Mouse (Mus musculus): Measurements from ENCODE around the gene Muc5ac. TPM values are rescaled to one million over a fixed set of nuclear protein-coding genes. Genes with fewer than 3 reads are reported as not detected.
A peak's percentile ranks its signal among the peaks of the same experiment; 100 is the strongest.

Muc5ac gene
- not detected in 2 replicates for polyA plus RNA-seq (2012; rRNA removed)

- TF ChIP-seq POLR2A (IDR thresholded peaks at IDR 0.05; ENCODE audit: borderline replicate concordance, insufficient read depth, low read length) (no peak), CTCF (IDR thresholded peaks at IDR 0.05; ENCODE audit: borderline replicate concordance, insufficient read depth, low read depth, low read length) (no peak)
- Histone ChIP-seq H3K27ac (ENCODE audit: insufficient read depth, low read length) (no peak within 1 kb of the TSS), H3K4me3 (replicated peaks; ENCODE audit: insufficient read depth, low read depth, low read length) (no peak within 1 kb of the TSS), H3K27me3 (ENCODE audit: control insufficient read depth, insufficient read depth, low read length) (no peaks in the 10 kb centered on the region), H3K4me1 (ENCODE audit: control insufficient read depth, insufficient read depth, low read length) (no peaks in the 10 kb centered on the region)
- 79% methylated on average over 6 of the region's 6 CpGs for WGBS
- no peak for DNase-seq
Observed at GRCm38 (mm10) chr7:141788677-141789452, at the start of gene Muc5ac. Muc5ac (plus strand) TSS chr7:141788972.

GRCm38 (mm10) chr7:141747451-141748100, 41.2 kb upstream of the Muc5ac start:
- Histone ChIP-seq H3K4me1 (ENCODE audit: control insufficient read depth, insufficient read depth, low read length) (peaks cover 6% of the 10 kb centered on the region), H3K4me3 (replicated peaks; ENCODE audit: insufficient read depth, low read depth, low read length) (no peak overlapping the region), H3K27ac (ENCODE audit: insufficient read depth, low read length) (no peak overlapping the region), H3K27me3 (ENCODE audit: control insufficient read depth, insufficient read depth, low read length) (no peaks in the 10 kb centered on the region; the same call in 1 of the 2 replicates)
- 39% methylated on average over 7 of the region's 7 CpGs for WGBS
- DNase-seq: peak in 1 of 2 experiments; percentile 7
- TF ChIP-seq CTCF (IDR thresholded peaks at IDR 0.05; ENCODE audit: borderline replicate concordance, insufficient read depth, low read depth, low read length) (no peak), POLR2A (IDR thresholded peaks at IDR 0.05; ENCODE audit: borderline replicate concordance, insufficient read depth, low read length) (no peak)

- WGBS: 70% methylated on average over 6 of the region's 6 CpGs
- Histone ChIP-seq H3K4me1 (ENCODE audit: control insufficient read depth, insufficient read depth, low read length) (peaks cover 5% of the 10 kb centered on the region), H3K27ac (ENCODE audit: insufficient read depth, low read length) (no peak overlapping the region), H3K4me3 (replicated peaks; ENCODE audit: insufficient read depth, low read depth, low read length) (no peak overlapping the region), H3K27me3 (ENCODE audit: control insufficient read depth, insufficient read depth, low read length) (no peaks in the 10 kb centered on the region)
- DNase-seq: no peak
- TF ChIP-seq POLR2A (IDR thresholded peaks at IDR 0.05; ENCODE audit: borderline replicate concordance, insufficient read depth, low read length) (no peak), CTCF (IDR thresholded peaks at IDR 0.05; ENCODE audit: borderline replicate concordance, insufficient read depth, low read depth, low read length) (no peak)
Observed at GRCm38 (mm10) chr7:141752513-141752912, 36.3 kb upstream of the Muc5ac start.

- WGBS: 46% methylated on average over 4 of the region's 4 CpGs
- H3K4me1 ChIP-seq (ENCODE audit: control insufficient read depth, insufficient read depth, low read length): no peaks in the 10 kb centered on the region
- no peak overlapping the region for H3K4me3 ChIP-seq (replicated peaks; ENCODE audit: insufficient read depth, low read depth, low read length)
- DNase-seq: peak; percentile 57 to 71
- no peak overlapping the region for H3K27ac ChIP-seq (ENCODE audit: insufficient read depth, low read length)
- TF ChIP-seq POLR2A (IDR thresholded peaks at IDR 0.05; ENCODE audit: borderline replicate concordance, insufficient read depth, low read length) (no peak), CTCF (IDR thresholded peaks at IDR 0.05; ENCODE audit: borderline replicate concordance, insufficient read depth, low read depth, low read length) (peak; percentile 84)
- no peaks in the 10 kb centered on the region for H3K27me3 ChIP-seq (ENCODE audit: control insufficient read depth, insufficient read depth, low read length)
Observed at GRCm38 (mm10) chr7:141755831-141756230, 32.9 kb upstream of the Muc5ac start.

DNA sequence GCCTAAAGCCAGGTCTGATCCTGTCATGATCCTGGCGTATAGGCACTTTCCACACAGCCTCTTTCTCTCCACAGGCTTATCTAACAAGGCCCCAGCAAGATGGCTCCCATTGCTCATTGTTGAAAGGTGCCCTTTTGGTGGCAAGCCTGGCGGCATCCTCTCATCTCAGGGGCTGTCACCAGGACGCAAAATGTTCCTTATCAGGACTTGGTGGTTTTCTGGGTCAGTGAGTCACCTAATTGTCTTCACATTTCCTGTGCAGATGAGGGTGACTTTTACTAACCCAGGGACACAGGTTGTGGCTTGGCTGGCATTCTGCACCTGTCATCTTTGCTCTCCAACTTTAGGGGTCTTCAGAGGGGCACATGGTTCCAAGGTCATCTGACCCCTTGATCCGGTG, 30.5 kb upstream of the Muc5ac start:
- no peak for TF ChIP-seq CTCF (IDR thresholded peaks at IDR 0.05; ENCODE audit: borderline replicate concordance, insufficient read depth, low read depth, low read length)
- TF ChIP-seq POLR2A (IDR thresholded peaks at IDR 0.05; ENCODE audit: borderline replicate concordance, insufficient read depth, low read length): no peak
- H3K27ac ChIP-seq (ENCODE audit: insufficient read depth, low read length): no peak overlapping the region
- DNase-seq: no peak
- H3K4me1 ChIP-seq (ENCODE audit: control insufficient read depth, insufficient read depth, low read length): no peaks in the 10 kb centered on the region
- H3K27me3 ChIP-seq (ENCODE audit: control insufficient read depth, insufficient read depth, low read length): no peaks in the 10 kb centered on the region
- 77% methylated on average over 4 of the region's 4 CpGs for WGBS
- H3K4me3 ChIP-seq (replicated peaks; ENCODE audit: insufficient read depth, low read depth, low read length): no peak overlapping the region

DNA sequence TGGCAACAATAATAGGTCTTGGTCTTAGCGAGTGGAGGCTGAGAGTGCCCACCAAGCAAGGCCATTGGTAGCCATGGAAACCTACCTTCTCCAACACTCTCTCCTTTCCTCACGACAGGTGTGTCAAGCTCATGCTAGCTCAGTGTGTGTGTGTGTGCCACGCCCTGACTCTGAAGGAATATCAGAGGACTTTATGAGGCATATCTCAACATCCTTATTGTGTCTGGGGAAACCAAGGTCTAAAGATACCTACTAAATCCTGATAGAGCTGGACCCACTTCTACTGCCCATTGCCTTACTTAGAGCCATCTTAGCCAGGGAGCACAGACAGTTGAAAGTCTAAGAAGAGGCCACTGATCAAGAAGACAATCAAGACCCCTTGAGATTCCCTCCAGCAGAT, 18.3 kb upstream of the Muc5ac start:
- H3K4me1 ChIP-seq (ENCODE audit: control insufficient read depth, insufficient read depth, low read length): no peaks in the 10 kb centered on the region
- H3K27ac ChIP-seq (ENCODE audit: insufficient read depth, low read length): no peak overlapping the region
- no peak for DNase-seq
- no peaks in the 10 kb centered on the region for H3K27me3 ChIP-seq (ENCODE audit: control insufficient read depth, insufficient read depth, low read length)
- TF ChIP-seq POLR2A (IDR thresholded peaks at IDR 0.05; ENCODE audit: borderline replicate concordance, insufficient read depth, low read length): no peak
- TF ChIP-seq CTCF (IDR thresholded peaks at IDR 0.05; ENCODE audit: borderline replicate concordance, insufficient read depth, low read depth, low read length): no peak
- WGBS: 82% methylated on average over 3 of the region's 3 CpGs
- H3K4me3 ChIP-seq (replicated peaks; ENCODE audit: insufficient read depth, low read depth, low read length): no peak overlapping the region

DNA sequence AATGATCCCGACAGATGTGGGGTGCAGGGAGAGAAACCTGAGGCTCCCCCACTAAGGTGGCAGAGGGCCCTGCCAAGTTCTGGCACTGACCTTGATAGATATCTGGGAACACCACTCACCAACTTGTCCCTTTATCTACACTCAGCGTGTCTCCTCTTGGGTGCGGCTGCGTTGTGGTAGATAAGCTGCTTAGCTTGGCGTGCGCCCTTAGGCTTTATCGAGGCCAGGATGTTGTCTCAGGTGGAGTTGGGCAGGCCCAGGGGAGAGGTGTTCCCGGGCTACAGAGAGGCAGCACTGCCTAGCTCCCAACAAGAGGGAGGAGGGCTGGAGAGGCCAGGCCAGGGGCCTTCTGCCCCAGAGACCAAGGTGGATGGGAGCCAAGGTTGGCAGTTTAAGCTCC, 17.8 kb upstream of the Muc5ac start:
- H3K27ac ChIP-seq (ENCODE audit: insufficient read depth, low read length): no peak overlapping the region
- no peak for TF ChIP-seq CTCF (IDR thresholded peaks at IDR 0.05; ENCODE audit: borderline replicate concordance, insufficient read depth, low read depth, low read length)
- no peak for TF ChIP-seq POLR2A (IDR thresholded peaks at IDR 0.05; ENCODE audit: borderline replicate concordance, insufficient read depth, low read length)
- no peaks in the 10 kb centered on the region for H3K27me3 ChIP-seq (ENCODE audit: control insufficient read depth, insufficient read depth, low read length)
- DNase-seq: no peak
- no peaks in the 10 kb centered on the region for H3K4me1 ChIP-seq (ENCODE audit: control insufficient read depth, insufficient read depth, low read length)
- WGBS: 83% methylated on average over 8 of the region's 8 CpGs
- H3K4me3 ChIP-seq (replicated peaks; ENCODE audit: insufficient read depth, low read depth, low read length): no peak overlapping the region
